Mouse (Mus musculus): ENCODE measurements around the gene Acot4. TPM values are rescaled to one million over a fixed set of nuclear protein-coding genes. Genes with fewer than 3 reads are reported as not detected.
"Not testable (repeated sequence)": the region's sequence is repeated elsewhere in the genome, so short reads cannot be mapped to it uniquely, and the experiment has no call there.

Gene Acot4
- polyA plus RNA-seq, 1 experiment from 2014 or later = 0.16 TPM

GRCm38 (mm10) chr12:84034108-84034507 lies 4.1 kb upstream of the Acot4 start:
- Histone ChIP-seq H3K4me3 (no peak overlapping the region), H3K36me3 (replicated peaks) (no peaks in the 10 kb centered on the region), H3K27ac (replicated peaks) (no peak overlapping the region), H3K4me1 (peaks cover 3% of the 10 kb centered on the region; the same call in 1 of the 2 replicates), H3K27me3 (replicated peaks; ENCODE audit: low read depth, poor library complexity, severe bottlenecking) (peaks cover 10% of the 10 kb centered on the region), H3K9me3 (no peaks in the 10 kb centered on the region)
- 80% methylated on average over 4 of the region's 4 CpGs for WGBS
- DNase-seq (ENCODE audit: low spot score) = no peak

GRCm38 (mm10) chr12:84038691-84039111 lies 522 bp downstream of the Acot4 start, which contains the start of gene Gm49366:
Gene Gm49366, plus strand, starts transcription at chr12:84038935.
- Histone ChIP-seq H3K4me3 (peak within 1 kb of the TSS; percentile 59), H3K27ac (replicated peaks) (peak within 1 kb of the TSS; percentile 70), H3K9me3 (peaks cover 13% of the 10 kb centered on the region; the same call in 1 of the 2 replicates)
- H3K4me1 ChIP-seq; H3K27me3 ChIP-seq (replicated peaks; ENCODE audit: low read depth, poor library complexity, severe bottlenecking); H3K36me3 ChIP-seq (replicated peaks): not testable (repeated sequence)
- WGBS = 3% methylated on average over 39 of the region's 39 CpGs
- peak; percentile 54 for DNase-seq (ENCODE audit: low spot score)

DNA sequence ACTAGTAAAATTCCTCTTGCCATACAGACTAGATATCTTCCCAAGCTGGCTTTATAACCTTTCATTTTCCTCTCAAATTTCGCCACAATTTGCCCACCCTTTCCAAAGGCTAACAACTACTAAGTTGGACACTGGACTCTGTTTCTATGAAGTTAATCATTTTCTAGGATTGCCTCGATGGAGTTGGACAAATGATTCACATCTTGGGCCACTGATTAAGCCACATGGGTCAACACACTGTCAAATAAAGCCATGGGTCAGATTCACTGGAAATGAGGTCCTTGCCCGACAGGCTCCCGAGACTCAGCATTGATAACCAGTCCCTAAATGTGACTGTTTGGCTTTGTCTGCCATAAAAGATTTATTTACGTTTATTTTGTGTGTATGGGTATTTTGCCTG lies 4.1 kb downstream of the Acot4 start:
- peaks cover 5% of the 10 kb centered on the region; the same call in 1 of the 2 replicates for H3K36me3 ChIP-seq (replicated peaks)
- no peak overlapping the region for H3K27ac ChIP-seq (replicated peaks)
- H3K27me3 ChIP-seq (replicated peaks; ENCODE audit: low read depth, poor library complexity, severe bottlenecking) = peaks cover 6% of the 10 kb centered on the region
- 90% methylated on average over 5 of the region's 5 CpGs for WGBS
- peaks cover 3% of the 10 kb centered on the region; the same call in 1 of the 2 replicates for H3K4me1 ChIP-seq
- no peak overlapping the region for H3K4me3 ChIP-seq
- no peak for DNase-seq (ENCODE audit: low spot score)
- H3K9me3 ChIP-seq = peaks cover 13% of the 10 kb centered on the region; the same call in 1 of the 2 replicates

GRCm38 (mm10) chr12:84044045-84044444 lies 5.9 kb downstream of the Acot4 start:
- Histone ChIP-seq H3K27me3 (replicated peaks; ENCODE audit: low read depth, poor library complexity, severe bottlenecking) (no peaks in the 10 kb centered on the region), H3K36me3 (replicated peaks) (peaks cover 5% of the 10 kb centered on the region; the same call in 1 of the 2 replicates), H3K4me3 (no peak overlapping the region), H3K9me3 (peaks cover 27% of the 10 kb centered on the region; the same call in 1 of the 2 replicates), H3K27ac (replicated peaks) (no peak overlapping the region), H3K4me1 (no peaks in the 10 kb centered on the region)
- 80% methylated on average over 2 of the region's 2 CpGs for WGBS
- no peak for DNase-seq (ENCODE audit: low spot score)

GRCm38 (mm10) chr12:84046906-84047305 lies 8.7 kb downstream of the Acot4 start:
- H3K36me3 ChIP-seq (replicated peaks) = no peaks in the 10 kb centered on the region
- no peak overlapping the region for H3K27ac ChIP-seq (replicated peaks)
- no peak for DNase-seq (ENCODE audit: low spot score)
- peaks cover 5% of the 10 kb centered on the region for H3K27me3 ChIP-seq (replicated peaks; ENCODE audit: low read depth, poor library complexity, severe bottlenecking)
- peaks cover 13% of the 10 kb centered on the region; the same call in 1 of the 2 replicates for H3K9me3 ChIP-seq
- no peak overlapping the region for H3K4me3 ChIP-seq
- no peaks in the 10 kb centered on the region for H3K4me1 ChIP-seq
- WGBS = 91% methylated on average over 1 of the region's 1 CpGs

GRCm38 (mm10) chr12:84050744-84051143 lies 12.6 kb downstream of the Acot4 start:
- not testable (repeated sequence) for H3K27ac ChIP-seq (replicated peaks); H3K4me3 ChIP-seq; H3K36me3 ChIP-seq (replicated peaks); H3K4me1 ChIP-seq; DNase-seq (ENCODE audit: low spot score)
- 87% methylated on average over 5 of the region's 5 CpGs for WGBS
- H3K9me3 ChIP-seq = peaks cover 13% of the 10 kb centered on the region; the same call in 1 of the 2 replicates
- H3K27me3 ChIP-seq (replicated peaks; ENCODE audit: low read depth, poor library complexity, severe bottlenecking) = peaks cover 39% of the 10 kb centered on the region

DNA sequence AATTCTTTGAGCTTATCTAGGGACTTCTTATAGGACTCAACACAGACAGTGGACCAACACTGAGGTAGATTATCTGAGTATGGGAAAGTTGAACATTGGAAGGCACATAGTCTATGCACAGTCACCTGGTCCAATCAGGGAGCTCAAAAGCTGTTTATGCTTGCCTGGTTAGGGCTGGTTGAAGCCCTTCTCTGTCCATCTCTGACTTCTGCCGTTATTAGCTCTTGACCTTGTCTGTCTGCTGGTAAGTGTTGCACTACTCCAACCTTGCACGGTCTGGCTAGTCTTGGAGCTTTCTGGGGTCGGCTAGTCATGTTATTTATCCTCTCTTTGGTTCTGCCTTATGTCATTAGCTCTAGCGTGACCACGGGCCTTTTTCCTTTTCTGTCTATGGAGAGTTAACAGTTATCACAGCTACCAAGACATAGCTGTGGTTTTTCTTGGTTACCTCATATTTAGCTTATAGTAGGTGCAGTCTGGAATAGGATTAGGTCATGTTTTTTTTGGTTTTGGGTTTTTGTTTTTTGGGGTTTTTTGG lies 13.8 kb downstream of the Acot4 start, which contains the start of gene Acot3:
Gene Acot3 (plus strand): TSS at position 208 of the 538 bp plus-strand sequence.
- Histone ChIP-seq H3K36me3 (replicated peaks) (no peaks in the 10 kb centered on the region), H3K4me1 (peaks cover 6% of the 10 kb centered on the region), H3K9me3 (peaks cover 13% of the 10 kb centered on the region; the same call in 1 of the 2 replicates), H3K27me3 (replicated peaks; ENCODE audit: low read depth, poor library complexity, severe bottlenecking) (peaks cover 39% of the 10 kb centered on the region), H3K4me3 (no peak within 1 kb of the TSS; the same call in 1 of the 2 replicates), H3K27ac (replicated peaks) (no peak within 1 kb of the TSS)
- no peak for DNase-seq (ENCODE audit: low spot score)
- WGBS = 84% methylated on average over 5 of the region's 5 CpGs

DNA sequence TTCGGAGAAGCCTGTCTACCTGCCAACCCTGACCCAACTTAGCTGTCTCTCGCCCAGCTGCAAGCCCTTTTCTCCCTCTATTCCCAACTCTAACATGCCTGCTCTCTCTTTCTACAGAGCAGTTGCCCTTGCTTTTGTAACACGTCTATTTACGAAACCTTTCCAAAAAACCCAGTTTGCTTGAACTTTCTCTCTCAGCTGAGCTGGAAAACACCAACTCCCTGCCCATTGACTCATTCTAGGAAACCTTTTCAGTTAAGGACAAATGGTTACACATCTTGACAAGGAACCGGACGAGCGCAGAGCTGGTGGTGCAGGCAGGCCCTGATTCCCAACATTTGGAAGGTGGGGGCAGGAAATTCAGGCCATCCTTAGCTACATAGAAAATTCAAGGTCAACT lies 14.4 kb downstream of the Acot4 start:
- WGBS = 87% methylated on average over 7 of the region's 7 CpGs
- H3K36me3 ChIP-seq (replicated peaks) = no peaks in the 10 kb centered on the region
- peaks cover 39% of the 10 kb centered on the region for H3K27me3 ChIP-seq (replicated peaks; ENCODE audit: low read depth, poor library complexity, severe bottlenecking)
- no peak overlapping the region; the same call in 1 of the 2 replicates for H3K4me3 ChIP-seq
- H3K27ac ChIP-seq (replicated peaks) = no peak overlapping the region
- H3K4me1 ChIP-seq = peaks cover 6% of the 10 kb centered on the region
- H3K9me3 ChIP-seq = peaks cover 10% of the 10 kb centered on the region; the same call in 1 of the 2 replicates
- DNase-seq (ENCODE audit: low spot score) = no peak

- DNase-seq (ENCODE audit: low spot score) = peak; percentile 31
- H3K36me3 ChIP-seq (replicated peaks) = no peaks in the 10 kb centered on the region
- 16% methylated on average over 16 of the region's 16 CpGs for WGBS
- peaks cover 6% of the 10 kb centered on the region for H3K4me1 ChIP-seq
- H3K9me3 ChIP-seq = peaks cover 5% of the 10 kb centered on the region; the same call in 1 of the 2 replicates
- peak overlapping the region; percentile 62 for H3K4me3 ChIP-seq
- no peak overlapping the region; the same call in 1 of the 2 replicates for H3K27ac ChIP-seq (replicated peaks)
- H3K27me3 ChIP-seq (replicated peaks; ENCODE audit: low read depth, poor library complexity, severe bottlenecking) = peaks cover 39% of the 10 kb centered on the region
Observed at GRCm38 (mm10) chr12:84053173-84053572, 15.0 kb downstream of the Acot4 start.

DNA sequence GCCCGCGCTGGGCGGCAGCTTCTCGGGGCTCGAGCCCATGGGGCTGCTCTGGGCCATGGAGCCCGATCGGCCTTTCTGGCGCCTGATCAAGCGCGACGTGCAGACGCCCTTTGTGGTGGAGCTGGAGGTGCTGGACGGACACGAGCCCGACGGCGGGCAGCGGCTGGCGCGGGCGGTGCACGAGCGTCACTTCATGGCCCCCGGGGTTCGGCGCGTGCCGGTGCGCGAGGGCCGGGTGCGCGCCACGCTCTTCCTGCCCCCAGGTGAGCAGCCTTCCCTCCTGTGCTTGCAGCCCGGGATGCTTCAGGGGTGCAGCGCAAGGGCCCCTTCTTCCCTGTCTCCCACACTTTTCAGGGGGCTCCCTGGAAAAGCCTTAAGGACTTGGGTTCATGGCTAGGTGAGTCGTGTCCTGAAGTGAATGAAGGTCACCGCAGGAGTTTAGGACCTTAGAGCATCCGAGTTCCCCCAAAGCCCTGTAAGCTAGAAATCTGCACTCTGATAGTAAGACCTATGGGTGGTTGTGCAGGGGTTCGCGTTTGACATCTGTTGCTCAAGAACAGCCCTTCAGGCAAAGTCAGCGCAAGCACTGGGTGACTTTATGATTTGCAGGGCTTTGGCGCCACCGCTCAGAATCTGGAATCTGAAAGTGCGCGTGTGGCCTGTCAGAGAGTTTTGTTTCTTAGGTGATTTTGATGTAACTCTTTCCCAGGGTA lies 15.7 kb downstream of the Acot4 start:
- H3K4me3 ChIP-seq = peak overlapping the region; percentile 62
- H3K36me3 ChIP-seq (replicated peaks) = no peaks in the 10 kb centered on the region
- WGBS = 3% methylated on average over 41 of the region's 46 CpGs
- H3K27me3 ChIP-seq (replicated peaks; ENCODE audit: low read depth, poor library complexity, severe bottlenecking) = peaks cover 39% of the 10 kb centered on the region
- peaks cover 6% of the 10 kb centered on the region for H3K4me1 ChIP-seq
- no peaks in the 10 kb centered on the region; the same call in 1 of the 2 replicates for H3K9me3 ChIP-seq
- peak; percentile 58 for DNase-seq (ENCODE audit: low spot score)
- H3K27ac ChIP-seq (replicated peaks) = peak overlapping the region; percentile 59; the same call in 1 of the 2 replicates

- WGBS = 31% methylated on average over 2 of the region's 2 CpGs
- Histone ChIP-seq H3K4me3 (no peak overlapping the region), H3K4me1 (no peaks in the 10 kb centered on the region), H3K27ac (replicated peaks) (no peak overlapping the region), H3K36me3 (replicated peaks) (no peaks in the 10 kb centered on the region), H3K9me3 (no peaks in the 10 kb centered on the region), H3K27me3 (replicated peaks; ENCODE audit: low read depth, poor library complexity, severe bottlenecking) (no peaks in the 10 kb centered on the region)
- peak; percentile 6 for DNase-seq (ENCODE audit: low spot score)
Observed at GRCm38 (mm10) chr12:84060946-84061345, 22.8 kb downstream of the Acot4 start.

GRCm38 (mm10) chr12:84062336-84062735 lies 24.2 kb downstream of the Acot4 start:
- WGBS = 93% methylated on average over 20 of the region's 20 CpGs
- Histone ChIP-seq H3K36me3 (replicated peaks) (no peaks in the 10 kb centered on the region), H3K27me3 (replicated peaks; ENCODE audit: low read depth, poor library complexity, severe bottlenecking) (peaks cover 10% of the 10 kb centered on the region), H3K4me3 (no peak overlapping the region), H3K9me3 (no peaks in the 10 kb centered on the region), H3K27ac (replicated peaks) (no peak overlapping the region), H3K4me1 (no peaks in the 10 kb centered on the region)
- DNase-seq (ENCODE audit: low spot score) = peak; percentile 4
